In genomic region chr2:3172656-3173055, GRCm38 (mm10) we compare ENCODE assay signal across 11 mouse cellular contexts. TPM values are rescaled to one million over a fixed set of nuclear protein-coding genes. Genes with fewer than 3 reads are reported as not detected.
DNase-seq lines count a peak whose midpoint lies in the region; ATAC-seq and TF ChIP-seq lines count a peak whose summit lies in the region.
"Had no signal": no experiment of that assay in that cellular context is flagged by ENCODE, and none has a peak within 500 bp of the region (broad histone marks: within the 10 kb centered on the region; RNA-seq: fewer than 3 reads in every experiment).

No protein-coding gene starts in this region.

- peak; percentile 23; the same call in 1 of the 2 replicates for ATAC-seq in forebrain, postnatal 0 days
- ATAC-seq in forebrain, embryonic 12.5 days (ENCODE audit: low FRiP score): no peak
- ATAC-seq in lung, embryonic 15.5 days (ENCODE audit: borderline replicate concordance, extremely low read depth, low FRiP score, low TSS enrichment): peak; percentile 47; the same call in 1 of the 2 replicates
- ATAC-seq in embryonic facial prominence, embryonic 15.5 days (ENCODE audit: insufficient number of reproducible peaks, low FRiP score, low TSS enrichment, low read depth): peak; percentile 80; the same call in 1 of the 2 replicates
- ATAC-seq in CD4-positive, CD25-positive, alpha-beta regulatory T cell, adult 4 months: no peak

- no peaks in the 10 kb centered on the region for H3K9me3 ChIP-seq in forebrain, postnatal 0 days (ENCODE audit: low read length)
- H3K9me3 ChIP-seq in forebrain, embryonic 12.5 days: no peaks in the 10 kb centered on the region
- H3K9me3 ChIP-seq in lung, embryonic 15.5 days: no peaks in the 10 kb centered on the region
- no peaks in the 10 kb centered on the region for H3K9me3 ChIP-seq in embryonic facial prominence, embryonic 15.5 days (replicated peaks)

- TF ChIP-seq POLR2A in myocyte (IDR thresholded peaks at IDR 0.05; ENCODE audit: insufficient read length, low read depth): no peak

- DNase-seq in forebrain, postnatal 0 days: peak; percentile 51
- DNase-seq in lung, postnatal 36 days: no peak
- no peak for DNase-seq in gastrocnemius, adult 8-10 months (ENCODE audit: low spot score in 2 of 2)
- DNase-seq: adrenal gland, adult 2 months; gastrocnemius, postnatal 14 days had no signal

- peaks cover 17% of the 10 kb centered on the region for H3K79me2 ChIP-seq in myocyte (ENCODE audit: control insufficient read depth, insufficient read depth)

- peak overlapping the region; percentile 36; the same call in 1 of the 2 replicates for H3K27ac ChIP-seq in forebrain, postnatal 0 days (ENCODE audit: low read depth, low read length)
- no peak overlapping the region for H3K27ac ChIP-seq in forebrain, embryonic 12.5 days
- H3K27ac ChIP-seq in lung, embryonic 15.5 days: peak overlapping the region; percentile 80
- H3K27ac ChIP-seq in embryonic facial prominence, embryonic 15.5 days (replicated peaks): peak overlapping the region; percentile 58; the same call in 1 of the 2 replicates
- H3K27ac ChIP-seq: liver, embryonic 14.5 days had no signal

- no peak overlapping the region for H3K4me2 ChIP-seq in forebrain, postnatal 0 days (ENCODE audit: low read depth)
- H3K4me2 ChIP-seq in forebrain, embryonic 12.5 days: no peak overlapping the region
- no peak overlapping the region for H3K4me2 ChIP-seq in lung, embryonic 15.5 days
- H3K4me2 ChIP-seq in embryonic facial prominence, embryonic 15.5 days (replicated peaks): no peak overlapping the region
- H3K4me2 ChIP-seq in myocyte (ENCODE audit: low read depth): peak overlapping the region; percentile 41

- 49% methylated on average over 3 of the region's 3 CpGs for WGBS in forebrain, postnatal 0 days
- 82% methylated on average over 3 of the region's 3 CpGs for WGBS in forebrain, embryonic 12.5 days
- WGBS in lung, embryonic 15.5 days: 47% methylated on average over 3 of the region's 3 CpGs
- 32% methylated on average over 3 of the region's 3 CpGs for WGBS in embryonic facial prominence, embryonic 15.5 days

- H3K4me3 ChIP-seq in forebrain, postnatal 0 days (ENCODE audit: low read depth, low read length): no peak overlapping the region
- no peak overlapping the region for H3K4me3 ChIP-seq in forebrain, embryonic 12.5 days (replicated peaks)
- no peak overlapping the region for H3K4me3 ChIP-seq in lung, embryonic 15.5 days
- no peak overlapping the region for H3K4me3 ChIP-seq in embryonic facial prominence, embryonic 15.5 days (replicated peaks)
- H3K4me3 ChIP-seq in myocyte: no peak overlapping the region

- no peak for TF ChIP-seq CTCF in forebrain, postnatal 0 days (IDR thresholded peaks at IDR 0.05; ENCODE audit: low read depth)

- no peaks in the 10 kb centered on the region for H3K36me3 ChIP-seq in forebrain, postnatal 0 days (ENCODE audit: insufficient read depth)
- H3K36me3 ChIP-seq in forebrain, embryonic 12.5 days (replicated peaks): no peaks in the 10 kb centered on the region
- no peaks in the 10 kb centered on the region for H3K36me3 ChIP-seq in lung, embryonic 15.5 days
- no peaks in the 10 kb centered on the region for H3K36me3 ChIP-seq in embryonic facial prominence, embryonic 15.5 days
- no peaks in the 10 kb centered on the region for H3K36me3 ChIP-seq in myocyte (ENCODE audit: control insufficient read depth, insufficient read depth)

- peak overlapping the region; percentile 22; the same call in 1 of the 2 replicates for H3K9ac ChIP-seq in forebrain, postnatal 0 days
- no peak overlapping the region for H3K9ac ChIP-seq in forebrain, embryonic 12.5 days
- no peak overlapping the region for H3K9ac ChIP-seq in lung, embryonic 15.5 days
- no peak overlapping the region for H3K9ac ChIP-seq in embryonic facial prominence, embryonic 15.5 days
- H3K9ac ChIP-seq: liver, embryonic 14.5 days had no signal

- peaks cover 15% of the 10 kb centered on the region; the same call in 1 of the 2 replicates for H3K4me1 ChIP-seq in forebrain, postnatal 0 days (ENCODE audit: insufficient read depth)
- peaks cover 14% of the 10 kb centered on the region for H3K4me1 ChIP-seq in forebrain, embryonic 12.5 days
- H3K4me1 ChIP-seq in lung, embryonic 15.5 days: peaks cover 35% of the 10 kb centered on the region
- H3K4me1 ChIP-seq in embryonic facial prominence, embryonic 15.5 days: peaks cover 13% of the 10 kb centered on the region

- no peak overlapping the region for H3ac ChIP-seq in myocyte (ENCODE audit: control insufficient read depth, insufficient read length)

- H3K27me3 ChIP-seq in forebrain, postnatal 0 days (ENCODE audit: insufficient read depth, low read length): no peaks in the 10 kb centered on the region
- no peaks in the 10 kb centered on the region for H3K27me3 ChIP-seq in forebrain, embryonic 12.5 days
- H3K27me3 ChIP-seq in lung, embryonic 15.5 days: no peaks in the 10 kb centered on the region
- H3K27me3 ChIP-seq in embryonic facial prominence, embryonic 15.5 days: no peaks in the 10 kb centered on the region
- H3K27me3 ChIP-seq in myocyte (ENCODE audit: control insufficient read depth, insufficient read depth, insufficient read length): no peaks in the 10 kb centered on the region

TF ChIP-seq in myocyte, 11 proteins besides CTCF, POLR2A, EP300 and RAD21:
- TF ChIP-seq SRF (IDR thresholded peaks at IDR 0.05; ENCODE audit: control insufficient read depth, insufficient read length, low read depth): no peak
- no peak for TF ChIP-seq TCF3 (IDR thresholded peaks at IDR 0.05; ENCODE audit: insufficient read length, low read depth)
- TF ChIP-seq MYOD1 (IDR thresholded peaks at IDR 0.05; ENCODE audit: control insufficient read depth in 1 of 3, insufficient read length in 2 of 3, low read depth in 2 of 3): no peak
- TF ChIP-seq MAX (IDR thresholded peaks at IDR 0.05; ENCODE audit: low read depth): no peak
- TF ChIP-seq CEBPB (IDR thresholded peaks at IDR 0.05; ENCODE audit: insufficient read depth, poor library complexity, severe bottlenecking): no peak
- no peak for TF ChIP-seq E2F4 (IDR thresholded peaks at IDR 0.05; ENCODE audit: insufficient read depth)
- no peak for TF ChIP-seq REST (IDR thresholded peaks at IDR 0.05; ENCODE audit: insufficient read depth, insufficient read length)
- TF ChIP-seq TCF12 (IDR thresholded peaks at IDR 0.05; ENCODE audit: insufficient read depth, poor library complexity, severe bottlenecking): no peak
- no peak for TF ChIP-seq POLR2AphosphoS2 (IDR thresholded peaks at IDR 0.05; ENCODE audit: insufficient read length, low read depth)
- TF ChIP-seq USF1 (IDR thresholded peaks at IDR 0.05; ENCODE audit: low read depth): no peak
- TF ChIP-seq MYOG (IDR thresholded peaks at IDR 0.05; ENCODE audit: control insufficient read depth in 1 of 3, insufficient read depth in 1 of 3, insufficient read length in 2 of 3, low read depth in 2 of 3): no peak
TF ChIP-seq in myocyte: peak in this region for 0.

RNA-seq across cellular contexts. Expression of gene Fam171a1, which starts 58.6 kb away (rescaled TPM):
- 43.7 and 53.5 TPM in 2 replicates for total RNA-seq in forebrain, postnatal 0 days (2014; rRNA removed)
- 21.7 and 32.1 TPM in 2 replicates for polyA plus RNA-seq in forebrain, postnatal 0 days (2015; fragmentation: Nextera tagmentation; extraction: Ambion mirVana)
- 36.8 and 38.5 TPM in 2 replicates for polyA plus RNA-seq in forebrain, embryonic 12.5 days (2016; fragmentation: Nextera tagmentation; extraction: Ambion mirVana)
- polyA plus RNA-seq in lung, embryonic 15.5 days (2015; fragmentation: Nextera tagmentation; extraction: Ambion mirVana): 51.7 and 56.2 TPM in 2 replicates
- 28.0 and 28.9 TPM in 2 replicates for polyA plus RNA-seq in embryonic facial prominence, embryonic 15.5 days (2015; fragmentation: Nextera tagmentation; extraction: Ambion mirVana)
- 13.5 TPM for polyA plus RNA-seq in myocyte (2012; fragmentation: generic; extraction: Trizol)
- not detected for polyA plus RNA-seq in CD4-positive, CD25-positive, alpha-beta regulatory T cell, adult 4 months (2017; shearing (Covaris generic))
- 1 to 10 TPM; 2.3 to 2.9 (median 2.7) TPM for total RNA-seq in gastrocnemius, adult 8-10 months (2022)

Comparison
In these comparisons a context has a peak if more than half of its experiments do, and no peak if none do; other contexts are left out.
1. ATAC-seq: peak in forebrain, postnatal 0 days (single experiment), lung, embryonic 15.5 days (single experiment) and embryonic facial prominence, embryonic 15.5 days (single experiment); none in forebrain, embryonic 12.5 days (single experiment) and CD4-positive, CD25-positive, alpha-beta regulatory T cell, adult 4 months (single experiment).
2. RNA of gene Fam171a1, which starts 58.6 kb away (polyA plus RNA-seq): 51.7 to 56.2 TPM in lung, embryonic 15.5 days, 36.8 to 38.5 TPM in forebrain, embryonic 12.5 days, 21.7 to 32.1 TPM in forebrain, postnatal 0 days, 28.0 to 28.9 TPM in embryonic facial prominence, embryonic 15.5 days and 13.5 TPM in myocyte (single experiment); not detected in CD4-positive, CD25-positive, alpha-beta regulatory T cell, adult 4 months; every median in the first group is over 10 times any median in the second.